Mouse (Mus musculus) kidney, postnatal 0 days (tissue): ENCODE data around the gene Cntn5. TPM values are rescaled to one million over a fixed set of nuclear protein-coding genes. Genes with fewer than 3 reads are reported as not detected.

ENCODE experiments used
- ATAC-seq: fragments of 200-750 bp; cut with Nextera tagmentation; replicated peaks from 2 replicates; pipeline ENCODE4 v1.8.0; 2017; ENCODE audit warnings: low read depth, moderate number of reproducible peaks, moderate TSS enrichment, moderate library complexity; ENCODE audit not compliant: low FRiP score
- DNase-seq: peaks from one replicate; pipeline ENCODE4 v3.0.0-alpha.2; 2016; ENCODE audit warnings: low spot score
- H3K27ac ChIP-seq: fragments of 300-500 bp; sonication (generic); 2 replicates; pipeline ENCODE4 v1.5.1; 2014; ENCODE audit warnings: mild to moderate bottlenecking
- H3K27me3 ChIP-seq: fragments of 300-500 bp; sonication (generic); 2 replicates; pipeline ENCODE4 v1.6.1; 2014; ENCODE audit warnings: low read length, mixed read lengths; ENCODE audit not compliant: insufficient read depth
- H3K36me3 ChIP-seq: fragments of 300-500 bp; sonication (generic); 2 replicates; pipeline ENCODE4 v1.6.1; 2014; ENCODE audit warnings: low read length, mixed read lengths; ENCODE audit not compliant: insufficient read depth
- H3K4me1 ChIP-seq: fragments of 300-500 bp; sonication (generic); replicated peaks from 2 replicates; pipeline ENCODE4 v1.6.1; 2014; ENCODE audit warnings: antibody characterized with exemption, low read length, mixed read lengths; ENCODE audit not compliant: insufficient read depth
- H3K4me2 ChIP-seq: fragments of 300-500 bp; sonication (generic); 2 replicates; pipeline ENCODE4 v1.6.1; 2014; ENCODE audit warnings: mild to moderate bottlenecking, low read length, moderate library complexity, mixed read lengths
- H3K4me3 ChIP-seq: fragments of 300-500 bp; sonication (generic); replicated peaks from 2 replicates; pipeline ENCODE4 v1.5.1; 2014; ENCODE audit warnings: low read depth, low read length
- H3K9ac ChIP-seq: fragments of 300-500 bp; sonication (generic); 2 replicates; pipeline ENCODE4 v1.6.1; 2014; ENCODE audit warnings: low read depth, low read length
- H3K9me3 ChIP-seq: fragments of 300-500 bp; sonication (generic); replicated peaks from 2 replicates; pipeline ENCODE4 v1.6.1; 2016; ENCODE audit warnings: low read length, inconsistent platforms, mixed read lengths
- CTCF ChIP-seq: IDR thresholded peaks from 2 replicates; pipeline ENCODE4 v1.5.1; 2016; ENCODE audit warnings: antibody characterized with exemption, low read depth, mild to moderate bottlenecking, moderate library complexity
- WGBS: fragments of 180-500 bp; shearing (Covaris S2); extraction: QIAGEN DNeasy Blood & Tissue Kit; methylation state at CpG from one replicate; pipeline ENCODE4 v1.1.7; 2014; 5-methylcytosine and 5-hydroxymethylcytosine counted together
- microRNA-seq: library from miRNA; unstranded; fragments of <30 nt; microRNA quantifications from one replicate; pipeline ENCODE4, GENCODE M21; 2016
- polyA plus RNA-seq: library from polyadenylated mRNA; unstranded; fragments of >200 nt; fragmentation: Nextera tagmentation; extraction: Ambion mirVana; gene quantifications from 2 replicates; pipeline ENCODE4 v1.2.1, GENCODE M21; 2015

Gene Cntn5
- polyA plus RNA-seq, 1 experiment from 2014 or later = 0.43 TPM

DNA sequence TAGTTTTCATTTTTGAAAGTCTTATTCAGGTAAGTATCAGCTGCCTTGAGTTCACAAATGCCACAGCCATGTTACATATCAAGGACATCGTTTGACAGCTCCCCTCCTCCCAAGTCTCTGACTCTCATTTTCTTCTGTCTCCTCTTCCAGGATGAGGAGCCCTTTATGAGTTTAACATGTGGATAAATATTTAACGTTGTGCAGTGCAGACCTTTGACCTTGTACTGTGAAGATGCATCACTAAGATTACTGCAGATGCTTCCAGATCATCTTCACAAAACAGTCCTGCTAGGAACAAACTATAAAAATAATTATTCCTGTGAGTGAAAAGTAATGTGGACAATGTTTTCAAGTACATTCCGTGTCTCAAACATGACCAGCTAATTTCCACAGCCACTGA is 1257.2 kb downstream of the Cntn5 start:
- TF ChIP-seq CTCF = no peak
- no peaks in the 10 kb centered on the region for H3K4me1 ChIP-seq
- no peak overlapping the region for H3K4me2 ChIP-seq
- H3K27ac ChIP-seq = no peak overlapping the region
- WGBS = 62% methylated on average over 3 of the region's 3 CpGs
- no peaks in the 10 kb centered on the region for H3K9me3 ChIP-seq
- no peak overlapping the region for H3K9ac ChIP-seq
- no peaks in the 10 kb centered on the region for H3K27me3 ChIP-seq
- no peak overlapping the region for H3K4me3 ChIP-seq
- no peaks in the 10 kb centered on the region for H3K36me3 ChIP-seq
- DNase-seq = no peak
- ATAC-seq = no peak

GRCm38 (mm10) chr9:9646276-9646675 is 1258.3 kb downstream of the Cntn5 start:
- no peaks in the 10 kb centered on the region for H3K9me3 ChIP-seq
- TF ChIP-seq CTCF = no peak
- ATAC-seq (no peak), DNase-seq (no peak)
- H3K27me3 ChIP-seq = no peaks in the 10 kb centered on the region
- H3K9ac ChIP-seq = no peak overlapping the region
- no peaks in the 10 kb centered on the region for H3K36me3 ChIP-seq
- 70% methylated on average over 1 of the region's 1 CpGs for WGBS
- no peak overlapping the region for H3K4me3 ChIP-seq
- no peak overlapping the region for H3K4me2 ChIP-seq
- no peak overlapping the region for H3K27ac ChIP-seq
- no peaks in the 10 kb centered on the region for H3K4me1 ChIP-seq

Small RNA genes within 50 kb of the gene (microRNA-seq; reads per million reads assigned to microRNA genes)
- gene Gm24496 (not detected), gene Gm25086 (not detected), gene Gm26195 (not detected), gene Mir6237 (not detected)
